Comparison of ENCODE assay signal across 13 mouse cellular contexts in the genomic region with DNA sequence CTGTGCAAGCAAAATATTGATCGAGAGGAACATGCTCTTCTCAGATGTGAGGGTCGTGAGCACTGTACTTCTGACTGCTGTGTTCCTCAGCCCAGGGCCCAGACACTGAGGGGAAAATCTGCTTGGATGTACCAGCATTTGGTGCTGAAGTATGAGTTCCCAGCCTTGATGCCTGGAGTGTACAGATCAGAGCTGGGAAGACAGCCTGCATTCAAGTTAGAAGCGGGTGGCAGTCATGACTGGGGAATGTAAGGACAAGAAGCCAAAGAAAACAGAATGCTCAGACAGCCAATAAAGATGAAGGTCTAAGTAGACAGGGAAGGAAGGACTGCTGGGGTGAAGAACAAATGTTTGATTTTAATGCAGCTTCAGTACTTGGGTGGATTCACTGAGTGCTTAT.
DNase-seq lines count a peak whose midpoint lies in the region; ATAC-seq and TF ChIP-seq lines count a peak whose summit lies in the region.
"Had no signal": no experiment of that assay in that cellular context is flagged by ENCODE, and none has a peak within 500 bp of the region (broad histone marks: within the 10 kb centered on the region; RNA-seq: fewer than 3 reads in every experiment).

No protein-coding gene starts in this region.

- H3K27me3 ChIP-seq in forebrain, postnatal 0 days (ENCODE audit: insufficient read depth, low read length), result no peaks in the 10 kb centered on the region
- no peaks in the 10 kb centered on the region for H3K27me3 ChIP-seq in stomach, postnatal 0 days (ENCODE audit: control insufficient read depth, insufficient read depth, low read length)

- intact Hi-C loops in gastrocnemius, adult 2 months (cut with DNase I), result no loop called here
- intact Hi-C loops in gastrocnemius, postnatal 36 days (cut with DNase I), result no loop called here

- no peaks in the 10 kb centered on the region for H3K9me3 ChIP-seq in forebrain, postnatal 0 days (ENCODE audit: low read length)
- no peaks in the 10 kb centered on the region for H3K9me3 ChIP-seq in stomach, postnatal 0 days (ENCODE audit: control insufficient read depth, low read length)

- no peaks in the 10 kb centered on the region for H3K4me1 ChIP-seq in forebrain, postnatal 0 days (ENCODE audit: insufficient read depth)
- no peaks in the 10 kb centered on the region for H3K4me1 ChIP-seq in stomach, postnatal 0 days (replicated peaks; ENCODE audit: control insufficient read depth, insufficient read depth)

- TF ChIP-seq CTCF in gastrocnemius, adult 2 months (IDR thresholded peaks at IDR 0.05), result no peak
- no peak for TF ChIP-seq CTCF in forebrain, postnatal 0 days (IDR thresholded peaks at IDR 0.05; ENCODE audit: low read depth)
- no peak for TF ChIP-seq CTCF in stomach, postnatal 0 days (IDR thresholded peaks at IDR 0.05; ENCODE audit: low read depth)

- peak overlapping the region; percentile 28; the same call in 1 of the 2 replicates for H3K27ac ChIP-seq in gastrocnemius, adult 2 months
- no peak overlapping the region for H3K27ac ChIP-seq in forebrain, postnatal 0 days (ENCODE audit: low read depth, low read length)
- no peak overlapping the region for H3K27ac ChIP-seq in stomach, postnatal 0 days (replicated peaks)

- peak; percentile 88 for ATAC-seq in forebrain, postnatal 0 days
- ATAC-seq in stomach, postnatal 0 days (ENCODE audit: low FRiP score, low TSS enrichment), result no peak

- no peak overlapping the region for H3K4me2 ChIP-seq in forebrain, postnatal 0 days (ENCODE audit: low read depth)
- no peak overlapping the region for H3K4me2 ChIP-seq in stomach, postnatal 0 days (replicated peaks; ENCODE audit: low read depth)

- TF ChIP-seq EP300 in stomach, postnatal 0 days (optimal IDR thresholded peaks at IDR 0.05), result no peak

- DNase-seq in gastrocnemius, adult 2 months, result no peak
- DNase-seq in gastrocnemius, postnatal 36 days, result no peak
- peak; percentile 10 to 20 for DNase-seq in layer of hippocampus, postnatal 14 days (ENCODE audit: low spot score in 2 of 2)
- DNase-seq in layer of hippocampus, postnatal 36 days, result no peak
- peak; percentile 52 for DNase-seq in forebrain, postnatal 0 days
- DNase-seq in kidney, postnatal 4 days, result peak; percentile 2 to 12
- no peak for DNase-seq in left cerebral cortex, adult 11 months (ENCODE audit: low spot score)
- DNase-seq in stomach, postnatal 0 days (ENCODE audit: low spot score), result no peak
- DNase-seq: adrenal gland, adult 8-10 months; cerebellum, adult 18-20 months; embryo, embryonic 11 days; liver had no signal

- no peaks in the 10 kb centered on the region for H3K36me3 ChIP-seq in forebrain, postnatal 0 days (ENCODE audit: insufficient read depth)
- H3K36me3 ChIP-seq in stomach, postnatal 0 days (ENCODE audit: control insufficient read depth, insufficient read depth, low read length), result no peaks in the 10 kb centered on the region

- 60% methylated on average over 3 of the region's 3 CpGs for WGBS in forebrain, postnatal 0 days
- WGBS in stomach, postnatal 0 days, result 76% methylated on average over 3 of the region's 3 CpGs

- H3K4me3 ChIP-seq in gastrocnemius, adult 2 months, result no peak overlapping the region
- no peak overlapping the region for H3K4me3 ChIP-seq in forebrain, postnatal 0 days (ENCODE audit: low read depth, low read length)
- H3K4me3 ChIP-seq in stomach, postnatal 0 days (ENCODE audit: low read depth, low read length), result no peak overlapping the region
- H3K4me3 ChIP-seq: myocyte had no signal

- no peak overlapping the region for H3K9ac ChIP-seq in forebrain, postnatal 0 days
- no peak overlapping the region for H3K9ac ChIP-seq in stomach, postnatal 0 days (ENCODE audit: low read length)

Comparison
In these comparisons a context has a peak if more than half of its experiments do, and no peak if none do; other contexts are left out.
1. DNase-seq: peak in layer of hippocampus, postnatal 14 days (2 of 2), forebrain, postnatal 0 days (single experiment) and kidney, postnatal 4 days (2 of 2); none in gastrocnemius, adult 2 months (single experiment), gastrocnemius, postnatal 36 days (0 of 2), layer of hippocampus, postnatal 36 days (0 of 2), left cerebral cortex, adult 11 months (single experiment) and stomach, postnatal 0 days (single experiment).